Mouse (Mus musculus): ENCODE measurements around the gene Tmem98. TPM values are rescaled to one million over a fixed set of nuclear protein-coding genes. Genes with fewer than 3 reads are reported as not detected.

The Tmem98 gene
- total RNA-seq (2012; rRNA removed) (9.1 and 12.7 TPM in 2 replicates), total RNA-seq (2014; rRNA removed) (21.3 and 23.6 TPM in 2 replicates), polyA plus RNA-seq (2012; ENCODE audit: insufficient read length, low read depth) (15.6 and 18.4 TPM in 2 replicates)

DNA sequence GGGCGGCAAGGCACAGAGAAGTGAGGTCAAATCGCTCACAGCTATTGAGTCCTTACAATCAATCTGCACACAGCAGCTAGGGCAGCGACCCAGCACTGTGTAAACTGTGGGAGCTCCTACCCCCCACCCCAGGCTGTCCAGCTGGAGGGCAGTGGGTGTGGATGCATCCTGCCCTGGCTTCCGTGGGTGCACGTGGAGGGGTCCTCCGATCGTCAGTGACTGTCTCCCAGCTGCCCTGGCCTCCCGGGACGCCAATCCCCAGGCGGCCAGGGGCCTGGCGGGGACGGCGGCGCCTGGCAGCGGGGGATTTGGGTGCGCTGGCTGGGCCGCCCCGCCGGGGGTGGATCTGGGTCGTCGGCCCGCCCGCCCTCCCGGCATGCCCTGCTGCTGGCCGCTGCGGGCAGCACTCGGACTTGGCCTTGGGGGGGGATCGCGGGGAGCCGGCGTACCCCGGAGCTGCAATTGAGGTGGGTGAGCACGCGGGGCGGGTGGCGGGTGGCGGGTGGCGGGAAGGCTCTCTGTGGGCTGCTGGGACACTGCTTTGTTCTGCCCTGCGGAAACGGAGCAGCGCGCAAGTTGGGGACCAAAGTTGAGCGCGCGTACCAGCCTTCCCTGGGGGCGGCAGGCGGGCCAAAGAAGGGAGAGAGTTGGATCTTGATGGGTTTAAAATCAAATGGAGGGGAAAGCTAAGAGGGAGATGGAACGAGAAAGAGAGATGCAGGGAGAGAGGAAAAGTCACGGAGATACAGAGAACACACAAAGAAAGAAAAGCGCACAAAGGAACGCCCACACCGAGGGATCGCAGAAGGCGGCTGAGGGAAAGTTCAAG is at the start of gene Tmem98:
TSS of gene Tmem98 (plus strand) at position 183 of the 829 bp plus-strand sequence.
- Histone ChIP-seq H3K79me2 (replicated peaks; ENCODE audit: control insufficient read depth, extremely low read depth, insufficient read depth, poor library complexity, severe bottlenecking) (no peaks in the 10 kb centered on the region), H3K9ac (ENCODE audit: insufficient read depth, low read depth) (peak within 1 kb of the TSS; percentile 65), H3K4me3 (replicated peaks in 1 of 3; ENCODE audit: low read depth in 2 of 3, low read length in 2 of 3, poor library complexity in 1 of 3) (peak within 1 kb of the TSS; percentile 53 to 65 (median 54)), H3K4me1 (ENCODE audit: control insufficient read depth in 1 of 2, insufficient read depth in 2 of 2) (peaks cover 10 to 28% of the 10 kb centered on the region in 2 experiments), H3K4me2 (ENCODE audit: insufficient read depth, low read depth, poor library complexity, severe bottlenecking) (peak within 1 kb of the TSS; percentile 91), H3K27ac (ENCODE audit: insufficient read depth, low read depth) (no peak within 1 kb of the TSS), H3K36me3 (replicated peaks in 1 of 2; ENCODE audit: control insufficient read depth in 1 of 2, insufficient read depth in 1 of 2, low read length in 1 of 2) (peaks cover 0 to 18% of the 10 kb centered on the region in 2 experiments), H3K27me3 (replicated peaks) (peaks cover 17% of the 10 kb centered on the region), H3K9me3 (replicated peaks; ENCODE audit: low read length) (no peaks in the 10 kb centered on the region)
- no peak for DNase-seq (ENCODE audit: extremely low read depth)
- in situ Hi-C loops (cut with MboI; ENCODE audit: low pct_ligation_motif_present, low pct_unique_long_range_greater_than_20kb, low sequenced_read_pairs): loop anchor here (5.0 to 25.0 kb wide), 3 partner anchors 113 to 523 kb away; no protein-coding TSS in a partner anchor
- dilution Hi-C loops (cut with MboI; ENCODE audit: extremely low pct_ligation_motif_present, extremely low pct_unique_long_range_greater_than_20kb, low sequenced_read_pairs): no loop called here
- TF ChIP-seq GABPA (IDR thresholded peaks at IDR 0.05; ENCODE audit: insufficient replicate concordance, low read depth, low read length) (no peak), ETS1 (conservative IDR thresholded peaks at IDR 0.05; ENCODE audit: low read depth, low read length) (no peak), TBP (conservative IDR thresholded peaks at IDR 0.05; ENCODE audit: low read depth, low read length) (no peak), ZMIZ1 (IDR thresholded peaks at IDR 0.05; ENCODE audit: low read depth, low read length) (no peak), JUND (conservative IDR thresholded peaks at IDR 0.05; ENCODE audit: low read depth, low read length) (no peak), ZKSCAN1 (IDR thresholded peaks at IDR 0.05; ENCODE audit: borderline replicate concordance, low read depth, low read length) (no peak), SIN3A (IDR thresholded peaks at IDR 0.05; ENCODE audit: low read length) (0 out of 2 replicates have a peak, but pooled peaks have one; percentile 45), E2F4 (IDR thresholded peaks at IDR 0.05; ENCODE audit: insufficient replicate concordance, low read depth, low read length) (no peak), CTCF (conservative IDR thresholded peaks at IDR 0.05 in 1 of 2, IDR thresholded peaks at IDR 0.05 in 1 of 2; ENCODE audit: low read depth in 2 of 2, low read length in 2 of 2) (no peak)

DNA sequence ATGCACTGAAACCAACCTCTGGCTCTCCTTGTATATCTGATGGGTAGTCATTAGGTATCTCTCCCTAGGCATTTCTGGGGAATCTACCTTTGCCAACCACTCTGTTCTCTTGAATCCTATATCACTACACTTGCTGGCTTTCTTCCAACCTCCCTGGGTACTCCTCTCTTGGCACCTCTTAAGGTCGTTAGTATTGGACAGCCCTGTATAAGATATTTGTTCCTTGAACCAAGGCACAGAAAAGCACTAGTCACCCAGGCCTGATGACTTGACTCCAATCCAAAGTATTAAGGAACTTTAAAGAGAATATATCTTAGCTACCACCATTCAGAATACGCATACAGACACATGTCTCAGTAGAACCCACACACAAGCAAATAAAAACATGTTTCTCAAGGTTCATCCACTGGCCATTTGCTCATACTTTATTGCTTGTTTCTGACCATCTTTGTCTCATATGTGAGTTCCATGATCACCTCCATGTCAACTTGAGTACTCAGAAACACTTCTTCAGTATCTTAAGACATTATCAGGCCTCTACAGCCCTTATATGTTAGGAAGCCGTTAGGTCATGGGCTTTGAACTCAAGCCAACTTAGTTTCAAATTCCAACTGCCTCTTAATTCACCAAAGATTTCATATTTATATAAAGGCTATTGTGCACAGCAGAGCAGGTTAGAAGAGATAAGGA is 48.5 kb upstream of the Tmem98 start:
- Histone ChIP-seq H3K4me2 (ENCODE audit: insufficient read depth, low read depth, poor library complexity, severe bottlenecking) (no peak overlapping the region), H3K9me3 (replicated peaks; ENCODE audit: low read length) (no peaks in the 10 kb centered on the region), H3K4me3 (replicated peaks in 1 of 3; ENCODE audit: low read depth in 2 of 3, low read length in 2 of 3, poor library complexity in 1 of 3) (no peak overlapping the region), H3K36me3 (replicated peaks in 1 of 2; ENCODE audit: control insufficient read depth in 1 of 2, insufficient read depth in 1 of 2, low read length in 1 of 2) (peaks cover 0 to 3% of the 10 kb centered on the region in 2 experiments), H3K79me2 (replicated peaks; ENCODE audit: control insufficient read depth, extremely low read depth, insufficient read depth, poor library complexity, severe bottlenecking) (no peaks in the 10 kb centered on the region), H3K27ac (ENCODE audit: insufficient read depth, low read depth) (no peak overlapping the region), H3K27me3 (replicated peaks) (no peaks in the 10 kb centered on the region), H3K9ac (ENCODE audit: insufficient read depth, low read depth) (no peak overlapping the region), H3K4me1 (ENCODE audit: control insufficient read depth in 1 of 2, insufficient read depth in 2 of 2) (no peaks in the 10 kb centered on the region)
- DNase-seq (ENCODE audit: extremely low read depth): no peak
- in situ Hi-C loops (cut with MboI; ENCODE audit: low pct_ligation_motif_present, low pct_unique_long_range_greater_than_20kb, low sequenced_read_pairs): no loop called here
- dilution Hi-C loops (cut with MboI; ENCODE audit: extremely low pct_ligation_motif_present, extremely low pct_unique_long_range_greater_than_20kb, low sequenced_read_pairs): no loop called here
- TF ChIP-seq EP300 (IDR thresholded peaks at IDR 0.05; ENCODE audit: low read length) (no peak), ZMIZ1 (IDR thresholded peaks at IDR 0.05; ENCODE audit: low read depth, low read length) (no peak), CHD1 (IDR thresholded peaks at IDR 0.05; ENCODE audit: low read depth, low read length) (no peak), MAFK (IDR thresholded peaks at IDR 0.05; ENCODE audit: insufficient replicate concordance, low read length) (no peak), HCFC1 (IDR thresholded peaks at IDR 0.05; ENCODE audit: low read depth, low read length) (no peak), USF2 (conservative IDR thresholded peaks at IDR 0.05; ENCODE audit: low read depth, low read length) (no peak), MXI1 (IDR thresholded peaks at IDR 0.05; ENCODE audit: low read depth, low read length) (no peak), TBP (conservative IDR thresholded peaks at IDR 0.05; ENCODE audit: low read depth, low read length) (no peak)
